13 mouse cellular contexts compared by ENCODE assay signal in genomic region chr7:113901511-113901910, GRCm38 (mm10).
DNase-seq lines count a peak whose midpoint lies in the region; ATAC-seq and TF ChIP-seq lines count a peak whose summit lies in the region.
"Had no signal": no experiment of that assay in that cellular context is flagged by ENCODE, and none has a peak within 500 bp of the region (broad histone marks: within the 10 kb centered on the region; RNA-seq: fewer than 3 reads in every experiment).

No protein-coding gene starts in this region.

- peak overlapping the region; percentile 23 for H3K4me3 ChIP-seq in midbrain, embryonic 10.5 days
- no peak overlapping the region for H3K4me3 ChIP-seq in midbrain, postnatal 0 days (ENCODE audit: low read depth, low read length)
- no peak overlapping the region for H3K4me3 ChIP-seq in forebrain, postnatal 0 days (ENCODE audit: low read depth, low read length)
- H3K4me3 ChIP-seq: heart, embryonic 13.5 days; limb, embryonic 13.5 days had no signal

- 62% methylated on average over 2 of the region's 2 CpGs for WGBS in midbrain, embryonic 10.5 days
- WGBS in midbrain, postnatal 0 days, result 71% methylated on average over 2 of the region's 2 CpGs
- 45% methylated on average over 2 of the region's 2 CpGs for WGBS in forebrain, postnatal 0 days

- no peak for ATAC-seq in midbrain, postnatal 0 days (ENCODE audit: low FRiP score)
- no peak for ATAC-seq in forebrain, postnatal 0 days
- ATAC-seq: Patski had no signal

- H3K4me1 ChIP-seq in midbrain, embryonic 10.5 days, result peaks cover 48% of the 10 kb centered on the region
- H3K4me1 ChIP-seq in midbrain, postnatal 0 days (ENCODE audit: insufficient read depth, low read length), result 0 out of 2 replicates have a peak, but pooled peaks cover 3% of the 10 kb centered on the region
- no peaks in the 10 kb centered on the region for H3K4me1 ChIP-seq in forebrain, postnatal 0 days (ENCODE audit: insufficient read depth)
- H3K4me1 ChIP-seq: limb, embryonic 13.5 days had no signal

- H3K27me3 ChIP-seq in midbrain, embryonic 10.5 days (ENCODE audit: low read depth, poor library complexity, severe bottlenecking), result no peaks in the 10 kb centered on the region
- H3K27me3 ChIP-seq in midbrain, postnatal 0 days (ENCODE audit: insufficient read depth, low read length), result no peaks in the 10 kb centered on the region
- no peaks in the 10 kb centered on the region for H3K27me3 ChIP-seq in forebrain, postnatal 0 days (ENCODE audit: insufficient read depth, low read length)
- H3K27me3 ChIP-seq: heart, embryonic 13.5 days; limb, embryonic 13.5 days; Patski had no signal

- no peak overlapping the region for H3K9ac ChIP-seq in midbrain, postnatal 0 days (replicated peaks; ENCODE audit: low read length, poor library complexity, severe bottlenecking)
- no peak overlapping the region for H3K9ac ChIP-seq in forebrain, postnatal 0 days
- H3K9ac ChIP-seq: heart, embryonic 13.5 days; limb, embryonic 13.5 days; lung, embryonic 14.5 days had no signal

- peaks cover 6% of the 10 kb centered on the region; the same call in 1 of the 2 replicates for H3K9me3 ChIP-seq in midbrain, embryonic 10.5 days (replicated peaks)
- H3K9me3 ChIP-seq in midbrain, postnatal 0 days (ENCODE audit: low read length), result no peaks in the 10 kb centered on the region
- no peaks in the 10 kb centered on the region for H3K9me3 ChIP-seq in forebrain, postnatal 0 days (ENCODE audit: low read length)
- H3K9me3 ChIP-seq: limb, embryonic 13.5 days had no signal

- no peak for DNase-seq in midbrain, embryonic 10.5 days (ENCODE audit: low spot score)
- DNase-seq in midbrain, postnatal 0 days (ENCODE audit: low spot score), result no peak
- DNase-seq in forebrain, postnatal 0 days, result no peak
- peak; percentile 40 for DNase-seq in lung, postnatal 14 days
- DNase-seq in skeletal muscle tissue, adult 2 months (ENCODE audit: low read depth, low spot score), result peak; percentile 11
- DNase-seq in layer of hippocampus, postnatal 36 days, result no peak
- DNase-seq in right cerebral cortex, adult 2 months (ENCODE audit: low spot score in 2 of 2), result no peak
- DNase-seq: adrenal gland, adult 8-10 months; lung, embryonic 14.5 days had no signal

- no peak overlapping the region for H3K4me2 ChIP-seq in midbrain, postnatal 0 days (ENCODE audit: low read depth, low read length, poor library complexity, severe bottlenecking)
- H3K4me2 ChIP-seq in forebrain, postnatal 0 days (ENCODE audit: low read depth), result 0 out of 2 replicates have a peak overlapping the region, but pooled peaks have one; percentile 5
- H3K4me2 ChIP-seq: heart, embryonic 13.5 days; limb, embryonic 13.5 days; lung, embryonic 14.5 days had no signal

- peaks cover 10% of the 10 kb centered on the region for H3K36me3 ChIP-seq in midbrain, embryonic 10.5 days
- H3K36me3 ChIP-seq in midbrain, postnatal 0 days (ENCODE audit: insufficient read depth, low read length), result no peaks in the 10 kb centered on the region
- no peaks in the 10 kb centered on the region for H3K36me3 ChIP-seq in forebrain, postnatal 0 days (ENCODE audit: insufficient read depth)
- H3K36me3 ChIP-seq: limb, embryonic 13.5 days had no signal

- peak overlapping the region; percentile 82 for H3K27ac ChIP-seq in midbrain, embryonic 10.5 days (replicated peaks)
- no peak overlapping the region for H3K27ac ChIP-seq in midbrain, postnatal 0 days (ENCODE audit: low read depth, low read length)
- H3K27ac ChIP-seq in forebrain, postnatal 0 days (ENCODE audit: low read depth, low read length), result no peak overlapping the region
- H3K27ac ChIP-seq: heart, embryonic 13.5 days; limb, embryonic 13.5 days; stomach, postnatal 0 days had no signal

- no peak for TF ChIP-seq CTCF in midbrain, postnatal 0 days (IDR thresholded peaks at IDR 0.05)
- TF ChIP-seq CTCF in forebrain, postnatal 0 days (IDR thresholded peaks at IDR 0.05; ENCODE audit: low read depth), result no peak

Comparison
In these comparisons a context has a peak if more than half of its experiments do, and no peak if none do; other contexts are left out.
1. DNase-seq: peak in lung, postnatal 14 days (single experiment) and skeletal muscle tissue, adult 2 months (single experiment); none in midbrain, embryonic 10.5 days (single experiment), midbrain, postnatal 0 days (single experiment), forebrain, postnatal 0 days (single experiment), layer of hippocampus, postnatal 36 days (0 of 2) and right cerebral cortex, adult 2 months (0 of 2).